Mouse (Mus musculus) hindbrain, embryonic 15.5 days (tissue): ENCODE results near the gene Slco4a1. TPM values are rescaled to one million over a fixed set of nuclear protein-coding genes. Genes with fewer than 3 reads are reported as not detected.

Experiments used
- ATAC-seq: fragments of 200-750 bp; cut with Nextera tagmentation; 2 replicates; pipeline ENCODE4 v1.8.0; 2017; ENCODE audit warnings: low read depth, moderate number of reproducible peaks, moderate TSS enrichment; ENCODE audit not compliant: low FRiP score
- H3K27ac ChIP-seq: fragments of 300-500 bp; sonication (generic); replicated peaks from 2 replicates; pipeline ENCODE4 v1.5.1; 2015; ENCODE audit warnings: mild to moderate bottlenecking, inconsistent platforms
- H3K27me3 ChIP-seq: fragments of 300-500 bp; sonication (generic); 2 replicates; pipeline ENCODE4 v1.6.1; 2015; ENCODE audit warnings: control low read depth, inconsistent platforms
- H3K36me3 ChIP-seq: fragments of 300-500 bp; sonication (generic); 2 replicates; pipeline ENCODE4 v1.6.1; 2015; ENCODE audit warnings: control low read depth, inconsistent platforms
- H3K4me1 ChIP-seq: fragments of 300-500 bp; sonication (generic); replicated peaks from 2 replicates; pipeline ENCODE4 v1.6.1; 2015; ENCODE audit warnings: control low read depth, inconsistent platforms
- H3K4me2 ChIP-seq: fragments of 300-500 bp; sonication (generic); 2 replicates; pipeline ENCODE4 v1.6.1; 2015; ENCODE audit warnings: moderate library complexity, mild to moderate bottlenecking, inconsistent platforms
- H3K4me3 ChIP-seq: fragments of 300-500 bp; sonication (generic); 2 replicates; pipeline ENCODE4 v1.5.1; 2015; ENCODE audit warnings: mild to moderate bottlenecking, inconsistent platforms
- H3K9ac ChIP-seq: fragments of 300-500 bp; sonication (generic); 2 replicates; pipeline ENCODE4 v1.6.1; 2015; ENCODE audit warnings: inconsistent platforms
- H3K9me3 ChIP-seq: fragments of 300-500 bp; sonication (generic); 2 replicates; pipeline ENCODE4 v1.6.1; 2016; ENCODE audit warnings: control low read depth, inconsistent platforms
- WGBS: fragments of 180-500 bp; shearing (Covaris S2); methylation state at CpG from one replicate; pipeline ENCODE4 v1.1.7; 2015; 5-methylcytosine and 5-hydroxymethylcytosine counted together
- polyA plus RNA-seq: library from polyadenylated mRNA; unstranded; fragments of >200 nt; fragmentation: Nextera tagmentation; extraction: Ambion mirVana; gene quantifications from 2 replicates; pipeline ENCODE4 v1.2.1, GENCODE M21; 2015

The Slco4a1 gene
- polyA plus RNA-seq, 1 experiment from 2014 or later, result 1.9 TPM

DNA sequence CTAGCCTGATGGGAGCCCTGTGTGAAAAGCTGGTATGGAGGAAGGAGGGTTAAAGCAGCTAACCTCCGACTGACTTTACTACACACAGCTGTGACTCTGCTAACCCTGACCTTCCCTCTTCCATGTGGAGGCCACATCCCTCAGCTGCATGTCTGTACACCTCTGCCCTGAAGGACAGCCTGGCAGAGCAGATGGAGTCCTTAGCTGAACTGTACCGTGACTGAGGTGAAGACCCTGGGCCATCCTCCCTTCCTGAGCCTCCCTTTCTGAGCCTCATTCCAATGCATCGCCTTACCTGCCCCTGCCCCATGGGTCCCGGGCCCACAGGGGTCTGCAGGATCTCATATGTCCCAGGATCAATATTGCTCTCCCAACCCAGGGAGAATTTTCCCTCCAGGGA is 28.8 kb downstream of the Slco4a1 start:
- 67% methylated on average over 4 of the region's 4 CpGs for WGBS
- no peak overlapping the region for H3K9ac ChIP-seq
- peaks cover 34% of the 10 kb centered on the region for H3K4me1 ChIP-seq
- H3K27ac ChIP-seq, result peak overlapping the region; percentile 58
- no peak overlapping the region for H3K4me2 ChIP-seq
- no peak for ATAC-seq
- no peaks in the 10 kb centered on the region for H3K36me3 ChIP-seq
- H3K27me3 ChIP-seq, result peaks cover 5% of the 10 kb centered on the region; the same call in 1 of the 2 replicates
- no peaks in the 10 kb centered on the region for H3K9me3 ChIP-seq
- no peak overlapping the region for H3K4me3 ChIP-seq

DNA sequence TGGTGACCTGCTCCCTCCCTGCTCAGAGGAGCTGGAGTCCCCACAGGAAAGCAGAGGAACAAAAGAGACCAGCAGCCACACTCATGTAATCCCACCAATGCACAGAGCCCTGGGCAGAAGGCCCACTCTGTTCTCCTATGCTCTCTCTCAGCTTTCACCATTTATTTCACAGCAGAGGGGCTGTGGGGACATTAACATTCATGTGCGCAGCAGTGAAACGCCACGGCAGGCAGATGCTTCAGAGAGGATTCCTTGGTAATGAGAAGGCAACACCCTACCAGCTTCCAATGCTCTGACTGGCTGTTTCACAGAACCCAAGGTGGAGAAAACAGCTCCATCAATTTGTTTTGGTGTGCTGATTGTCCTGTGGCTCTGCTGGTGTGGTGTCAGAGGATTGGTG is 29.3 kb downstream of the Slco4a1 start:
- WGBS, result 11% methylated on average over 3 of the region's 3 CpGs
- H3K27ac ChIP-seq, result peak overlapping the region; percentile 58
- H3K9ac ChIP-seq, result no peak overlapping the region

DNA sequence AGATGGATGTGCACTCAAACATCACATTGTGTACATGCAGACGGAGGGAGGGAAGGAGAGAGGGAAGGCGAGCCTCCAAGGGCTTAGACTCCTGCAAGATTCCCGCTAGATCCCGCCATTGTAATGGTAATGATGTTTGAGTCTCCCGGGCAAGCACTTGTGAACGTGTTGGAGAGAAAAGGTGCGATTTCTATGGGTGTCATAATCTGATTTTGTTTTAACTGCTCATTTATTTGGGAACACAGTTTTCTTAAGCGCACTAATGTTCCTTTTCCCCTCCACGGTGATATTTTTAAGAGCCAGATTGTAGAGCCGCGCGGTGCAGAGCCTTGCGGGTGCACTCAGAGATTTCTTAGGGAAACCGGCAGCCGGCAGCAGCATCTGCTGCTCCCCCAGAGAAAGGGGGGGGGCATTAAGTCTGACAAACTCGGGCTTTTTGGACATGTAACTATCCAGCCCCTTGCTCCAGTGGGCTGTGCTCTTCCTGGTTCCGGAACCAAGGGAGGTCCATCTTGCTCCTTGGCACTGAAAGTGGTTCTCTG is 32.2 kb downstream of the Slco4a1 start:
- Histone ChIP-seq H3K9ac (peak overlapping the region; percentile 26; the same call in 1 of the 2 replicates), H3K36me3 (no peaks in the 10 kb centered on the region), H3K4me1 (peaks cover 19% of the 10 kb centered on the region), H3K4me2 (peak overlapping the region; percentile 48), H3K27me3 (peaks cover 5% of the 10 kb centered on the region; the same call in 1 of the 2 replicates), H3K4me3 (peak overlapping the region; percentile 12), H3K27ac (peak overlapping the region; percentile 27; the same call in 1 of the 2 replicates), H3K9me3 (no peaks in the 10 kb centered on the region)
- no peak for ATAC-seq
- 4% methylated on average over 17 of the region's 17 CpGs for WGBS

More for the DNA sequence above, 29.3 kb downstream of the Slco4a1 start:
- no peaks in the 10 kb centered on the region for H3K9me3 ChIP-seq
- H3K4me2 ChIP-seq, result no peak overlapping the region
- H3K27me3 ChIP-seq, result peaks cover 5% of the 10 kb centered on the region; the same call in 1 of the 2 replicates
- peak; percentile 50; the same call in 1 of the 2 replicates for ATAC-seq
- no peak overlapping the region for H3K4me3 ChIP-seq
- no peaks in the 10 kb centered on the region for H3K36me3 ChIP-seq
- H3K4me1 ChIP-seq, result peaks cover 34% of the 10 kb centered on the region

DNA sequence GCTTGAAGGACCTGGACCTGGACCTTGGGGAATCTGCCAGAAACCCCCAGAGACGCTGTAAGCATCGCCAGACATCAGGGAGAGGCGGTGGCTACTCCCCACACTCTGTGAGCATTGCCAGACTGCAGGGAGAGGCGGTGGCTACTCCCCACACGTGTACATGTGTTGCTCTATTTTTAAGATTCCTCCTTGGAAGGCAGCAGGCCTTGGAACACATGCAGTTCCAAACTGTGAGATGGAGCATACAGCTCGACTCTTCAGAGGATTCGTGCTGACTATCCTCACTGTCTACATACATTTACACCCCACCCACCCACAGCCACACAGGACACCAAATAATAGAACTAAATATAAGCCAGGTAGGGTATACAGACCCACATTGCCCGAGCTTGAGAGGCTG is 39.9 kb downstream of the Slco4a1 start:
- Histone ChIP-seq H3K36me3 (no peaks in the 10 kb centered on the region), H3K27me3 (peaks cover 21% of the 10 kb centered on the region), H3K4me3 (no peak overlapping the region), H3K9me3 (no peaks in the 10 kb centered on the region), H3K9ac (no peak overlapping the region), H3K27ac (no peak overlapping the region), H3K4me2 (no peak overlapping the region), H3K4me1 (peaks cover 23% of the 10 kb centered on the region)
- WGBS, result 82% methylated on average over 8 of the region's 8 CpGs
- ATAC-seq, result no peak

DNA sequence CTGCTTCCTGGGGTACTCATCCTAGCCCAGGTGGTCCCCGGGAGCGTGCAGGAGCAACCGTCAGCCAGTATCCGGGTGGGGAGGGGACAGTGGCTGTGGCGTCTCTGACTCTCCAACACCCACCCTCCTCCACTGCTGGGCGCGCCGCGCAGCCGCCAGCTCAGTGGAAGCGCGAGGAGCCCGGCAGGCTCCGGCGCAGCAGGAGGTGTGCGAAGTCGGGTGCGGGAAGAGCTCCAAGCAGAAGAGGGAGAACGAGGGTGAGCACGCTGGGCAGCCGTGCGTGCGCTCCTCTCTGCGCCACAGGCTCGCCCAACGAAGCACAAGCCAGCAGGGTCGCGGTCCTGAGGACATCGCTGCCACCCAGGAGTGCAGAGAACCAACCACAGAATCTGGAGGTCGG is 43.7 kb downstream of the Slco4a1 start, which contains the start of gene Ntsr1:
TSS of gene Ntsr1 (plus strand) at position 236 of the 400 bp plus-strand sequence.
- Histone ChIP-seq H3K4me1 (peaks cover 23% of the 10 kb centered on the region), H3K4me2 (peak within 1 kb of the TSS; percentile 90), H3K27me3 (peaks cover 33% of the 10 kb centered on the region), H3K9ac (peak within 1 kb of the TSS; percentile 50), H3K36me3 (no peaks in the 10 kb centered on the region), H3K9me3 (no peaks in the 10 kb centered on the region), H3K4me3 (peak within 1 kb of the TSS; percentile 44), H3K27ac (no peak within 1 kb of the TSS)
- peak; percentile 46; the same call in 1 of the 2 replicates for ATAC-seq
- WGBS, result 0% methylated on average over 30 of the region's 30 CpGs

DNA sequence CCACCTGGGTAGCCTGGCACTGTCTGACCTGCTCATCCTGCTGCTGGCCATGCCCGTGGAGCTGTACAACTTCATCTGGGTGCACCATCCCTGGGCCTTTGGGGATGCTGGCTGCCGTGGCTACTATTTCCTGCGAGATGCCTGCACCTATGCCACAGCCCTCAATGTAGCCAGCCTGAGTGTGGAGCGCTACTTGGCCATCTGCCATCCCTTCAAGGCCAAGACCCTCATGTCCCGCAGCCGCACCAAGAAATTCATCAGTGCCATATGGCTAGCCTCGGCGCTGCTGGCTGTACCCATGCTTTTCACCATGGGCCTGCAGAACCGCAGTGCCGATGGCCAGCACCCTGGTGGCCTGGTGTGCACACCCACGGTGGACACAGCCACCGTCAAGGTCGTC is 44.7 kb downstream of the Slco4a1 start:
- no peak for ATAC-seq
- Histone ChIP-seq H3K4me2 (peak overlapping the region; percentile 90), H3K9ac (no peak overlapping the region), H3K4me1 (peaks cover 23% of the 10 kb centered on the region), H3K4me3 (peak overlapping the region; percentile 44), H3K36me3 (no peaks in the 10 kb centered on the region), H3K9me3 (no peaks in the 10 kb centered on the region), H3K27me3 (peaks cover 33% of the 10 kb centered on the region), H3K27ac (no peak overlapping the region)
- 32% methylated on average over 13 of the region's 13 CpGs for WGBS

DNA sequence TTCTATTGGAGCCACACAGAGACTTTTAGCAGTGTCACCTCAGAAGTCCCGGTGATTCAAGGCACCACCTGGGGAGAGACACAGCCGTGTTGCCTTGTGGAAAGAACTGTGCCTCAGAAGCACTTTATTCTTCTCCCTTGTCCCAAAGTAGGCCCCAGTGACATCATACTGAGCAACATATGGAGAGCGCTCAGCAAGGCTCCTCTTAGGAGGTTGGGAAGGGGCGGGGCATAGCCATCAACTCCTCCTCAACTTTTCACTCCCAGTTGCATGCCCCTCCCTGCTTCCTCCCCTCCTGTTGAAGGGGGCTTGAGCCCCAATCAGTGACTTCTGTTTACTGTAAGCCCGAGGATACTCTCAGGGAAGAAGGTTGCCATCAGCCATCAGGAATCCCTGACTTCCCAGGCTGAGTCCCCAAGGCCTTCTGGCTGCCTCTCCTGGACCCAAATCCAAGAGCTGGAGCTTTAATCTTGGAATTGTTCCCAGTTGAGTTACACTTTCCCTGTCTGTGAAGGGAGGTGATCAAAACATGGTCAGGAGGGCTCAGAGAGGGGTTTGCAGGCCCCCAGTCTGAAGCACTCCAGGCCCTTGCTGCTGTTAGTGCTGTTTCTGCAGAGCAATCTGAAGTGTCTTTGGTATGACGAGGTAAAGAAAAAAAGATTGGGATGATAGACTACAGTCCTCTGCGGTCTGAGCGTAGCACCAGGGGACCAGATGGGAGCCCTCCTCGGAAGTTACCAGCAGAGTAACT is 45.3 kb downstream of the Slco4a1 start:
- Histone ChIP-seq H3K4me2 (peak overlapping the region; percentile 90), H3K4me3 (no peak overlapping the region), H3K9ac (no peak overlapping the region), H3K27ac (no peak overlapping the region), H3K36me3 (no peaks in the 10 kb centered on the region), H3K9me3 (no peaks in the 10 kb centered on the region), H3K4me1 (peaks cover 24% of the 10 kb centered on the region), H3K27me3 (peaks cover 33% of the 10 kb centered on the region)
- no peak for ATAC-seq
- 48% methylated on average over 9 of the region's 9 CpGs for WGBS

DNA sequence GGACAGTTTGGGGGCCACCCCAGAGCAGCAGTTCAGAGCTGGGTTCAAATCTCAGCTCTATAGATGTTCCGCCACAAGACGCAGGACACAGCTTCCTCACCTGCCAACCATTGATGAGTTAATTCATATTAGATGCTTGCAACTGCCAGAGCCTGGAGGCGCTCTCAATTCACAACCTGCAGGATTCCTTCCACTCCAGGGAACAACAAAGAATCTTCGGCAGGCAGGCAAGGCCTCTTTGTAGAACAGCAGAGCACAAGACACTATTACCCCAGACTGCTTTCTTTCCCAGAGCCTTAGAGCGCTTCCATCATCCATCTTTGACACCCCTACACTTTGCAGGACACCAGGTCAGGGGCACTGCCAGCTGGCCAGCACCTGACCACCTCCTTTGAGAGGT is 50.2 kb downstream of the Slco4a1 start:
- H3K4me2 ChIP-seq, result no peak overlapping the region
- 29% methylated on average over 5 of the region's 5 CpGs for WGBS
- no peak overlapping the region for H3K4me3 ChIP-seq
- no peaks in the 10 kb centered on the region for H3K9me3 ChIP-seq
- H3K4me1 ChIP-seq, result peaks cover 6% of the 10 kb centered on the region; the same call in 1 of the 2 replicates
- no peak; the same call in 1 of the 2 replicates for ATAC-seq
- H3K36me3 ChIP-seq, result no peaks in the 10 kb centered on the region
- H3K27me3 ChIP-seq, result peaks cover 8% of the 10 kb centered on the region
- no peak overlapping the region for H3K9ac ChIP-seq
- no peak overlapping the region for H3K27ac ChIP-seq

DNA sequence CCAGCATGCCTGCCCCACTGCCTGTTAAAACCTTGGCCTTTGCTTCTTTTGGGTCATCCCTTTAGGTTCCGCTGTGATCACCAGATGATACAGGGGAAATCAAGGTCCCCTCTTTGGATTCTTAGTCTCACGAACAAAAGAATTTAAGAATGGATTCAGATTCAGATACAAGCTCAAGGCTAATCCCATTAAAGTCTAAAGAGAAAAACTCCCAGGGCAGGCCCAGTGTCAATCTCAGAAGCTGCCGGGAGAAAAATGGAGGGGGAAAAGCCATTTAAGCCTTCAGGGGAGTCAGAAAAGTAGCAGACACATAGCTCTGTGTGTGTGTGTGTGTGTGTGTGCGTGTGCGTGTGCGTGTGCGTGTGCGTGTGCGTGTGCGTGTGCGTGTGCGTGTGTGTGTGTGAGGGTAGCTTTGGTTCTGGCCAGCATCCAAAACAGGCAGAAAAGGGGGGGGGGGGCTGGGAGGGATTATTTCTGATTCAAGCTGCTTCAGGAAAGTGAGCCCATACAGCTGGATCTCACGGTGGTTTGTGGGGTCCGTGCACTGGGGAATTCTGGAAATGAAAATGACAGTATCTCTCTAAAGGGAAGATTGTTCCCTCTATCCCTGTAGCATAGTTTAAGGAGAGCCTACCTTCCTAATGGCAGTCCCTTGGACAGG is 52.5 kb downstream of the Slco4a1 start:
- Histone ChIP-seq H3K4me2 (no peak overlapping the region), H3K9ac (no peak overlapping the region), H3K4me3 (no peak overlapping the region), H3K9me3 (no peaks in the 10 kb centered on the region), H3K36me3 (no peaks in the 10 kb centered on the region), H3K27ac (no peak overlapping the region), H3K27me3 (no peaks in the 10 kb centered on the region; the same call in 1 of the 2 replicates), H3K4me1 (peaks cover 23% of the 10 kb centered on the region)
- WGBS, result 73% methylated on average over 14 of the region's 14 CpGs
- no peak for ATAC-seq

DNA sequence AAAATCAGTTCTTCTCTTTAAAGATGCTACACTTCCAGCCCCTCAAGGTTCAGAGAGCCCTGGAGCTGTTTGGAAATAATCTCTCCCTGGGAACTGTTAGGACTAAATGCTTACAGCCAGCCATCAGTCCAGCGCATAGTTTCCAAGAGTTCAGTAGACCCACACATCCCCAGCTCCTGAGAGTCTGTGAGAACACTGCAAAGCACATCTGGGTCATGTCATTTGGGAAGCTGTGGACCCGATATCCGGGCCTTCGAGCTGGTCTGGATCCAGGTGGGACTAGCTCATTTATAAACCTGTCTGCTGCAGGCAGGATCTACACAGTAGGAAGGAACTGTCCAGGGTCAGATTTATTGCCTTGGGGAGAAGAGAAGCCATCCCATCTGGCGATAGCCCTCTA is 54.8 kb downstream of the Slco4a1 start:
- Histone ChIP-seq H3K4me2 (no peak overlapping the region), H3K27me3 (no peaks in the 10 kb centered on the region; the same call in 1 of the 2 replicates), H3K4me3 (no peak overlapping the region), H3K36me3 (no peaks in the 10 kb centered on the region), H3K9ac (no peak overlapping the region), H3K4me1 (peaks cover 23% of the 10 kb centered on the region), H3K27ac (no peak overlapping the region), H3K9me3 (no peaks in the 10 kb centered on the region)
- no peak for ATAC-seq
- WGBS, result 67% methylated on average over 5 of the region's 5 CpGs

DNA sequence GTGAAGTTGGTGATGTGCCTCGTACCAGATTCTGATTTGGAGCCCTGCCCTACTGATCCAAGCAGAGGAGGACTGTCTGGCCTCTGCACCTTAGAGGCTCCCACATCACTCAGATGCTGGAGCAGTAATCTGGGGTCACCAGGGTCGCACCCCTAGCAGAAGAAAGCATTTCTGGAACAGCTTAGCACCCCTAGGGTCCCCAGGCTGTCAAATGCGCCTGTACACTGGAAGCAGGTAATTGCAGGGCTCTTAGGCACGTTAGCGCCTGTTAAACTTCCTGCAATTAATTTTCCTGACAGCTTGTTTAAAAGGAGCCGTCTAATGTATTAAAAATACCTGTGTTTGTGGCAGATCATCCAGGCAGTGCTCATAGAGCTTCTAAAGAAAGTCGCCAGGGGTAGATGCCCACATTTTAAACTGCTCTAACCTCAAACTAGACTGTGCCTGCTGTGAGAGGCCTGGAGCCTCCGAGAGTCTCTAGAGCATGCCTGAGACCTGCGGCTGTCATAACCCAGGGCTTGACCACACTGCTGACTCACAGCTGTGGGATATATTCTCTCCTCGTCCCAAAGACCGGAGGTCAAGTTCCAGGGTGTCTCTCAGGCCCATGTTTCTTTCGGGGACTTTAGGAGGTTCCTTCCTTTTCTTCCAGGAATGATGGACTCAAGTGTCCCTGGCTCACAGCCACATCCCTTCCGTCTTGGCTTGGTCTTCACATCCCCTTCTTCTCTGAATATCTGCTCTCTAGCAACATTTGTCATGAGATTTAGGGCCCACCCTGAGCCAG is 56.0 kb downstream of the Slco4a1 start:
- H3K9ac ChIP-seq, result no peak overlapping the region
- no peak overlapping the region for H3K4me2 ChIP-seq
- ATAC-seq, result no peak
- H3K27me3 ChIP-seq, result no peaks in the 10 kb centered on the region; the same call in 1 of the 2 replicates
- no peak overlapping the region for H3K27ac ChIP-seq
- H3K4me1 ChIP-seq, result peaks cover 17% of the 10 kb centered on the region
- H3K4me3 ChIP-seq, result no peak overlapping the region
- 55% methylated on average over 13 of the region's 13 CpGs for WGBS
- H3K9me3 ChIP-seq, result no peaks in the 10 kb centered on the region
- no peaks in the 10 kb centered on the region for H3K36me3 ChIP-seq
